Mouse (Mus musculus) lung, postnatal 25 days (tissue): ENCODE results near the gene Rnf135.
"Not testable (repeated sequence)": the region's sequence is repeated elsewhere in the genome, so short reads cannot be mapped to it uniquely, and the experiment has no call there.

Experiments used
- DNase-seq: peaks from one replicate; pipeline ENCODE4 v3.0.0; 2022; ENCODE audit warnings: low spot score

The Rnf135 gene

GRCm38 (mm10) chr11:80202296-80202695 is 18.6 kb downstream of the Rnf135 start:
- no peak for DNase-seq

GRCm38 (mm10) chr11:80204037-80204436 is 20.4 kb downstream of the Rnf135 start:
- DNase-seq, result no peak

GRCm38 (mm10) chr11:80204941-80205340 is 21.3 kb downstream of the Rnf135 start:
- DNase-seq, result no peak

- no peak for DNase-seq
Measured at GRCm38 (mm10) chr11:80208465-80208859, 24.8 kb downstream of the Rnf135 start.

GRCm38 (mm10) chr11:80208860-80209800 is 25.5 kb downstream of the Rnf135 start, which contains the start of gene Rhot1:
Rhot1 (plus strand) TSS chr11:80209019.
- DNase-seq, result peak; percentile 96

- DNase-seq, result no peak
Measured at GRCm38 (mm10) chr11:80210321-80210720, 26.7 kb downstream of the Rnf135 start.

- no peak for DNase-seq
Measured at GRCm38 (mm10) chr11:80212282-80212681, 28.6 kb downstream of the Rnf135 start.

GRCm38 (mm10) chr11:80215291-80215690 is 31.6 kb downstream of the Rnf135 start:
- no peak for DNase-seq

- DNase-seq, result no peak
Measured at GRCm38 (mm10) chr11:80218657-80219293, 35.1 kb downstream of the Rnf135 start.

- not testable (repeated sequence) for DNase-seq
Measured at GRCm38 (mm10) chr11:80230066-80230465, 46.4 kb downstream of the Rnf135 start.

- no peak for DNase-seq
Measured at GRCm38 (mm10) chr11:80237278-80237677, 53.6 kb downstream of the Rnf135 start.

GRCm38 (mm10) chr11:80238306-80238705 is 54.7 kb downstream of the Rnf135 start:
- DNase-seq, result no peak

- DNase-seq, result no peak
Measured at GRCm38 (mm10) chr11:80247026-80247425, 63.4 kb downstream of the Rnf135 start.

- no peak for DNase-seq
Measured at GRCm38 (mm10) chr11:80248531-80248930, 64.9 kb downstream of the Rnf135 start.
